In genomic region chr2:79898522-79898921, GRCm38 (mm10) we compare ENCODE assay signal across 19 mouse cellular contexts.
"Had no signal": no experiment of that assay in that cellular context is flagged by ENCODE, and none has a peak within 500 bp of the region (broad histone marks: within the 10 kb centered on the region; RNA-seq: fewer than 3 reads in every experiment).

No protein-coding gene starts in this region.

- H3K4me1 ChIP-seq: limb, embryonic 12.5 days; limb, embryonic 15.5 days; midbrain, embryonic 12.5 days; midbrain, embryonic 15.5 days; neural tube, embryonic 13.5 days; stomach, embryonic 15.5 days had no signal

- H3K27me3 ChIP-seq: limb, embryonic 12.5 days; limb, embryonic 15.5 days; midbrain, embryonic 12.5 days; midbrain, embryonic 15.5 days; neural tube, embryonic 13.5 days; stomach, embryonic 15.5 days had no signal

- H3K9ac ChIP-seq: limb, embryonic 12.5 days; limb, embryonic 15.5 days; liver, embryonic 14.5 days; liver, postnatal 0 days; lung, embryonic 14.5 days; midbrain, embryonic 12.5 days; midbrain, embryonic 15.5 days; neural tube, embryonic 13.5 days; stomach, embryonic 15.5 days had no signal

- H3K27ac ChIP-seq: limb, embryonic 12.5 days; limb, embryonic 15.5 days; liver, embryonic 14.5 days; macrophage; midbrain, embryonic 12.5 days; midbrain, embryonic 15.5 days; neural tube, embryonic 13.5 days; stomach, embryonic 15.5 days had no signal

- DNase-seq: kidney, postnatal 14 days; kidney, postnatal 4 days; left cerebral cortex, postnatal 4 days; liver, postnatal 0 days; retina, postnatal 1 day; right cerebral cortex, postnatal 25 days; spleen, adult 18-20 months; thymus, postnatal 25 days had no signal

- ATAC-seq: liver, postnatal 0 days; lung, postnatal 0 days; midbrain, embryonic 15.5 days had no signal

- H3K9me3 ChIP-seq: limb, embryonic 12.5 days; limb, embryonic 15.5 days; midbrain, embryonic 12.5 days; midbrain, embryonic 15.5 days; neural tube, embryonic 13.5 days; stomach, embryonic 15.5 days had no signal

- H3K4me2 ChIP-seq: limb, embryonic 12.5 days; limb, embryonic 15.5 days; liver, embryonic 11.5 days; lung, embryonic 14.5 days; midbrain, embryonic 12.5 days; midbrain, embryonic 15.5 days; neural tube, embryonic 13.5 days; stomach, embryonic 15.5 days had no signal

- H3K4me3 ChIP-seq: limb, embryonic 12.5 days; limb, embryonic 15.5 days; midbrain, embryonic 12.5 days; midbrain, embryonic 15.5 days; neural tube, embryonic 13.5 days; stomach, embryonic 15.5 days had no signal

- H3K36me3 ChIP-seq: limb, embryonic 12.5 days; limb, embryonic 15.5 days; midbrain, embryonic 12.5 days; midbrain, embryonic 15.5 days; neural tube, embryonic 13.5 days; stomach, embryonic 15.5 days had no signal
